Mouse (Mus musculus) lung, embryonic 14.5 days (tissue): ENCODE results near the gene Pth2. TPM values are rescaled to one million over a fixed set of nuclear protein-coding genes. Genes with fewer than 3 reads are reported as not detected.

Source experiments
- ATAC-seq: fragments of 200-750 bp; cut with Nextera tagmentation; 2 replicates; pipeline ENCODE4 v1.8.0; 2017; ENCODE audit warnings: mild to moderate bottlenecking, moderate TSS enrichment, moderate library complexity; ENCODE audit not compliant: insufficient read depth
- DNase-seq: peaks from one replicate; pipeline ENCODE4 v3.0.0-alpha.2; 2015
- H3K27ac ChIP-seq: fragments of 300-500 bp; sonication (generic); 2 replicates; pipeline ENCODE4 v1.5.1; 2014; ENCODE audit warnings: low read depth, mild to moderate bottlenecking, moderate library complexity
- H3K27me3 ChIP-seq: fragments of 300-500 bp; sonication (generic); 2 replicates; pipeline ENCODE4 v1.6.1; 2014; ENCODE audit warnings: low read length, control low read depth; ENCODE audit not compliant: insufficient read depth
- H3K36me3 ChIP-seq: fragments of 300-500 bp; sonication (generic); 2 replicates; pipeline ENCODE4 v1.6.1; 2014; ENCODE audit warnings: control low read depth; ENCODE audit not compliant: insufficient read depth
- H3K4me1 ChIP-seq: fragments of 300-500 bp; sonication (generic); 2 replicates; pipeline ENCODE4 v1.6.1; 2014; ENCODE audit warnings: antibody characterized with exemption, control low read depth; ENCODE audit not compliant: insufficient read depth
- H3K4me2 ChIP-seq: fragments of 300-500 bp; sonication (generic); 2 replicates; pipeline ENCODE4 v1.6.1; 2014; ENCODE audit warnings: mild to moderate bottlenecking
- H3K4me3 ChIP-seq: fragments of 300-500 bp; sonication (generic); 2 replicates; pipeline ENCODE4 v1.5.1; 2014; ENCODE audit warnings: low read depth, low read length
- H3K9ac ChIP-seq: fragments of 300-500 bp; sonication (generic); 2 replicates; pipeline ENCODE4 v1.6.1; 2014
- H3K9me3 ChIP-seq: fragments of 300-500 bp; sonication (generic); 2 replicates; pipeline ENCODE4 v1.6.1; 2016; ENCODE audit warnings: low read depth, low read length, control low read depth
- CTCF ChIP-seq: IDR thresholded peaks from 2 replicates; pipeline ENCODE4 v1.5.1; 2016; ENCODE audit warnings: antibody characterized with exemption, low read depth
- WGBS: fragments of 180-500 bp; shearing (Covaris S2); extraction: QIAGEN DNeasy Blood & Tissue Kit; methylation state at CpG from one replicate; pipeline ENCODE4 v1.1.7; 2014; 5-methylcytosine and 5-hydroxymethylcytosine counted together
- polyA plus RNA-seq: library from polyadenylated mRNA; unstranded; fragments of >200 nt; fragmentation: Nextera tagmentation; extraction: Ambion mirVana; gene quantifications from 2 replicates; pipeline ENCODE4 v1.2.1, GENCODE M21; 2014

Pth2 gene
- polyA plus RNA-seq, 1 experiment from 2014 or later = not detected

- 6% methylated on average over 35 of the region's 35 CpGs for WGBS
- no peak overlapping the region for H3K9ac ChIP-seq
- no peak overlapping the region for H3K27ac ChIP-seq
- TF ChIP-seq CTCF = no peak
- DNase-seq (no peak), ATAC-seq (peak; percentile 2; the same call in 1 of the 2 replicates)
- peaks cover 98% of the 10 kb centered on the region for H3K27me3 ChIP-seq
- peak overlapping the region; percentile 61; the same call in 1 of the 2 replicates for H3K4me2 ChIP-seq
- H3K4me1 ChIP-seq = no peaks in the 10 kb centered on the region
- H3K9me3 ChIP-seq = no peaks in the 10 kb centered on the region
- no peaks in the 10 kb centered on the region for H3K36me3 ChIP-seq
- H3K4me3 ChIP-seq = 0 out of 2 replicates have a peak overlapping the region, but pooled peaks have one; percentile 8
Measured at GRCm38 (mm10) chr7:45181540-45181939, 745 bp downstream of the Pth2 start.

- Histone ChIP-seq H3K9me3 (no peaks in the 10 kb centered on the region), H3K27me3 (peaks cover 98% of the 10 kb centered on the region), H3K4me2 (peak overlapping the region; percentile 61), H3K36me3 (no peaks in the 10 kb centered on the region), H3K9ac (peak overlapping the region; percentile 28), H3K4me1 (no peaks in the 10 kb centered on the region), H3K27ac (no peak overlapping the region), H3K4me3 (peak overlapping the region; percentile 30)
- DNase-seq (peak; percentile 96), ATAC-seq (peak; percentile 95)
- WGBS = under 1% methylated on average over 34 of the region's 34 CpGs
- no peak for TF ChIP-seq CTCF
Measured at GRCm38 (mm10) chr7:45182199-45182601, 1.4 kb downstream of the Pth2 start.

- no peaks in the 10 kb centered on the region for H3K36me3 ChIP-seq
- H3K27ac ChIP-seq = no peak overlapping the region
- peak overlapping the region; percentile 30 for H3K4me3 ChIP-seq
- H3K4me2 ChIP-seq = peak overlapping the region; percentile 61
- ATAC-seq (peak; percentile 48; the same call in 1 of the 2 replicates), DNase-seq (no peak)
- H3K9ac ChIP-seq = peak overlapping the region; percentile 28
- 14% methylated on average over 11 of the region's 11 CpGs for WGBS
- peaks cover 94% of the 10 kb centered on the region for H3K27me3 ChIP-seq
- H3K9me3 ChIP-seq = no peaks in the 10 kb centered on the region
- peak; percentile 26; the same call in 1 of the 2 replicates for TF ChIP-seq CTCF
- H3K4me1 ChIP-seq = no peaks in the 10 kb centered on the region
Measured at GRCm38 (mm10) chr7:45182606-45183005, 1.8 kb downstream of the Pth2 start.

- Histone ChIP-seq H3K27me3 (peaks cover 86% of the 10 kb centered on the region), H3K27ac (no peak overlapping the region), H3K9me3 (no peaks in the 10 kb centered on the region), H3K4me1 (no peaks in the 10 kb centered on the region), H3K36me3 (no peaks in the 10 kb centered on the region), H3K4me2 (no peak overlapping the region), H3K9ac (no peak overlapping the region), H3K4me3 (no peak overlapping the region)
- DNase-seq = no peak
- 64% methylated on average over 7 of the region's 7 CpGs for WGBS
- ATAC-seq = no peak
- TF ChIP-seq CTCF = no peak
Measured at GRCm38 (mm10) chr7:45183672-45184071, 2.9 kb downstream of the Pth2 start.

- Histone ChIP-seq H3K4me3 (no peak overlapping the region), H3K9ac (no peak overlapping the region), H3K36me3 (no peaks in the 10 kb centered on the region), H3K9me3 (no peaks in the 10 kb centered on the region), H3K4me2 (no peak overlapping the region), H3K4me1 (no peaks in the 10 kb centered on the region), H3K27ac (no peak overlapping the region), H3K27me3 (peaks cover 70% of the 10 kb centered on the region)
- ATAC-seq = no peak
- DNase-seq = no peak
- WGBS = 68% methylated on average over 7 of the region's 7 CpGs
- no peak for TF ChIP-seq CTCF
Measured at GRCm38 (mm10) chr7:45185921-45186320, 5.1 kb downstream of the Pth2 start.

DNA sequence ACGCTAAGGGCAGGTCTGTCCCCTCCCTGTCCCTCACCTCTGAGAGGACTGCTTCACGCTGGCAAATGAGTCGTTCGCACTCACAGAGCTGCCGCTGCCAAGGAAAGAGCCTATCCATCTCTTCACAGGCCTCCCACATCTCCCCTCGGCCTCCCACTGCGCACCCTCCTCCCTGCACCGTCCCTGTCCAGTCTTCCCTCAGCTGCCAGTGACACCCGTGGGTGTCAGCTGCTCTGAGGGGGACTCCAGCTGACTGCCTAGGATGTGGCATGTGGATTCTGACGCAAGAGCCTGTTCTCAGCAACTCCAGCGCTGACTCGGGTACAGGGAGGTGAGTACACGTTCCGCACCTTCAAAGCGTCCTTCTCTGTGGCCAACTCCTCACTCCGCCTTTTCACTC is 8.8 kb downstream of the Pth2 start:
- no peak overlapping the region for H3K9ac ChIP-seq
- H3K9me3 ChIP-seq = no peaks in the 10 kb centered on the region
- no peak overlapping the region for H3K27ac ChIP-seq
- H3K36me3 ChIP-seq = no peaks in the 10 kb centered on the region
- ATAC-seq = no peak
- no peak for DNase-seq
- H3K4me1 ChIP-seq = no peaks in the 10 kb centered on the region
- H3K27me3 ChIP-seq = peaks cover 33% of the 10 kb centered on the region
- no peak overlapping the region for H3K4me3 ChIP-seq
- H3K4me2 ChIP-seq = no peak overlapping the region
- no peak for TF ChIP-seq CTCF
- 38% methylated on average over 16 of the region's 16 CpGs for WGBS

DNA sequence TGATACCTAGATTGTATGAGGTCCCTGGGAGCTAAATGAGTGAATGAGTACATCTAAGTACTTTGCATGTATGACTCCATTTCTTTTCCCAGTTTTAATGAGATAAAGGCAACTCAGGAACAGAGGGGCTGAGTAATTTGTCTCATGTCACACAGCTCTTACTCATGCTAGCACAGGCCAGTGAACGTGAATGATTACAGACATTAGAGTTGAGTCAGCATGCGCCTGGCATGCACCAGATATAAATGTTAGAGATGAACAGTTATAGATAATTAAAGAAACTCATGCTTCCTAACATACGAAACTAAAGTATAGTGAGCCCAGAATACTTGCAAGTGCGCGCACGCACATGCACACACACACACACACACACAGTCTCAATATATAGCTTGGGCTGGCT is 9.4 kb downstream of the Pth2 start:
- DNase-seq = no peak
- no peak for TF ChIP-seq CTCF
- no peak overlapping the region for H3K4me3 ChIP-seq
- no peaks in the 10 kb centered on the region for H3K4me1 ChIP-seq
- H3K4me2 ChIP-seq = no peak overlapping the region
- H3K9me3 ChIP-seq = no peaks in the 10 kb centered on the region
- 86% methylated on average over 6 of the region's 6 CpGs for WGBS
- H3K9ac ChIP-seq = no peak overlapping the region
- ATAC-seq = no peak
- no peaks in the 10 kb centered on the region for H3K36me3 ChIP-seq
- peaks cover 28% of the 10 kb centered on the region for H3K27me3 ChIP-seq
- no peak overlapping the region for H3K27ac ChIP-seq

- H3K27me3 ChIP-seq = peaks cover 20% of the 10 kb centered on the region
- no peak for ATAC-seq
Measured at GRCm38 (mm10) chr7:45191161-45191560, 10.4 kb downstream of the Pth2 start.

More at GRCm38 (mm10) chr7:45191161-45191560, 10.4 kb downstream of the Pth2 start:
- Histone ChIP-seq H3K4me1 (no peaks in the 10 kb centered on the region), H3K4me2 (no peak overlapping the region), H3K36me3 (no peaks in the 10 kb centered on the region), H3K9me3 (no peaks in the 10 kb centered on the region), H3K9ac (no peak overlapping the region), H3K27ac (no peak overlapping the region), H3K4me3 (no peak overlapping the region)
- TF ChIP-seq CTCF = no peak
- DNase-seq = no peak
- WGBS = 49% methylated on average over 2 of the region's 2 CpGs
